Mouse (Mus musculus) liver, embryonic 14.5 days (tissue): ENCODE measurements around the gene Olfr576. TPM values are rescaled to one million over a fixed set of nuclear protein-coding genes. Genes with fewer than 3 reads are reported as not detected.

Experiments used
- ATAC-seq: fragments of 200-750 bp; cut with Nextera tagmentation; 2 replicates; pipeline ENCODE4 v1.8.0; 2017; ENCODE audit warnings: moderate number of reproducible peaks, mild to moderate bottlenecking, moderate library complexity; ENCODE audit not compliant: insufficient read depth
- DNase-seq, 3 experiments: peaks; one replicate each; pipeline ENCODE4 v3.0.0-alpha.2; 2012 to 2013; ENCODE audit warnings: low read depth in 3 of 3, low spot score in 3 of 3
- H3K27ac ChIP-seq: fragments of 300-500 bp; sonication (generic); 2 replicates; pipeline ENCODE4 v1.5.1; 2014; ENCODE audit warnings: moderate library complexity, mild to moderate bottlenecking, control low read depth, inconsistent platforms
- H3K27me3 ChIP-seq: fragments of 300-500 bp; sonication (generic); 2 replicates; pipeline ENCODE4 v1.6.1; 2014; ENCODE audit warnings: mild to moderate bottlenecking, low read length, moderate library complexity; ENCODE audit not compliant: control insufficient read depth, insufficient read depth
- H3K36me3 ChIP-seq: fragments of 300-500 bp; sonication (generic); replicated peaks from 2 replicates; pipeline ENCODE4 v1.6.1; 2014; ENCODE audit warnings: low read depth; ENCODE audit not compliant: control insufficient read depth, insufficient read depth
- H3K4me1 ChIP-seq, 2 experiments: fragments of 200-500 bp in 1 of 2; fragments of 300-500 bp in 1 of 2; sonication (generic) in 1 of 2; replicated peaks; 2 replicates each; pipeline ENCODE4 v1.6.1; 2012 to 2014; ENCODE audit warnings: antibody characterized with exemption in 1 of 2, inconsistent platforms in 1 of 2, low read length in 1 of 2; ENCODE audit not compliant: control insufficient read depth in 2 of 2, insufficient read depth in 2 of 2
- H3K4me2 ChIP-seq: fragments of 300-500 bp; sonication (generic); 2 replicates; pipeline ENCODE4 v1.6.1; 2014; ENCODE audit warnings: low read depth, mild to moderate bottlenecking, control low read depth, moderate library complexity
- H3K4me3 ChIP-seq, 2 experiments: fragments of 200-500 bp in 1 of 2; fragments of 300-500 bp in 1 of 2; sonication (generic) in 1 of 2; 2 replicates each; pipeline ENCODE4 v1.5.1; 2012 to 2014; ENCODE audit warnings: low read depth in 2 of 2, low read length in 2 of 2, mild to moderate bottlenecking in 2 of 2, control low read depth in 1 of 2, inconsistent platforms in 1 of 2, moderate library complexity in 1 of 2; ENCODE audit not compliant: insufficient read depth in 1 of 2
- H3K9ac ChIP-seq: fragments of 300-500 bp; sonication (generic); replicated peaks from 2 replicates; pipeline ENCODE4 v1.6.1; 2014; ENCODE audit warnings: mild to moderate bottlenecking, control low read depth, moderate library complexity
- H3K9me3 ChIP-seq: fragments of 300-500 bp; sonication (generic); 2 replicates; pipeline ENCODE4 v1.6.1; 2016; ENCODE audit warnings: low read length, mixed read lengths; ENCODE audit not compliant: control insufficient read depth
- CTCF ChIP-seq: IDR thresholded peaks from 2 replicates; pipeline ENCODE4 v1.5.1; 2016; ENCODE audit warnings: antibody characterized with exemption, low read depth, control low read depth
- EP300 ChIP-seq: IDR thresholded peaks from 2 replicates; pipeline ENCODE4 v1.6.1; 2016; ENCODE audit warnings: antibody characterized with exemption, low read depth
- WGBS: fragments of 180-500 bp; shearing (Covaris S2); extraction: QIAGEN DNeasy Blood & Tissue Kit; methylation state at CpG from one replicate; pipeline ENCODE4 v1.1.7; 2014; ENCODE audit not compliant: insufficient replicate concordance; 5-methylcytosine and 5-hydroxymethylcytosine counted together
- polyA plus RNA-seq, 2 experiments: library from polyadenylated mRNA; depleted of rRNA in 1 of 2; stranded (reverse) in 1 of 2; unstranded in 1 of 2; fragments of >200 nt; fragmentation: Nextera tagmentation in 1 of 2; extraction: Ambion mirVana in 1 of 2; gene quantifications; 2 replicates each; pipeline versions ENCODE4 v1.2.1 to v1.2.3; 2012 to 2014

Olfr576 gene
- polyA plus RNA-seq, 2 experiments, result not detected

- Histone ChIP-seq H3K27ac (no peak within 1 kb of the TSS), H3K36me3 (no peaks in the 10 kb centered on the region), H3K27me3 (no peaks in the 10 kb centered on the region), H3K9me3 (no peaks in the 10 kb centered on the region), H3K9ac (no peak within 1 kb of the TSS), H3K4me1 (no peaks in the 10 kb centered on the region), H3K4me3 (no peak within 1 kb of the TSS), H3K4me2 (no peak within 1 kb of the TSS)
- 44% methylated on average over 3 of the region's 3 CpGs for WGBS
- ATAC-seq (no peak), DNase-seq (no peak)
- TF ChIP-seq EP300, result no peak
- TF ChIP-seq CTCF, result no peak
Measured at GRCm38 (mm10) chr7:102989224-102989623, 26.8 kb downstream of the Olfr576 start, which contains the start of gene Olfr578. Gene Olfr578 (minus strand): TSS chr7:102989324.

Other genes with a start within 250 kb of the Olfr576 start
- gene Olfr33, start 243.6 kb upstream of the Olfr576 start, polyA plus RNA-seq (2012; rRNA removed), result not detected in 2 replicates
- gene Olfr33, start 243.6 kb upstream of the Olfr576 start, polyA plus RNA-seq (2014; fragmentation: Nextera tagmentation; extraction: Ambion mirVana), result not detected in 2 replicates
- not detected in 2 replicates for gene Olfr559, start 235.2 kb upstream of the Olfr576 start, polyA plus RNA-seq (2012; rRNA removed)
- gene Olfr559, start 235.2 kb upstream of the Olfr576 start, polyA plus RNA-seq (2014; fragmentation: Nextera tagmentation; extraction: Ambion mirVana), result not detected in 2 replicates
- not detected in 2 replicates for gene Olfr560, start 203.3 kb upstream of the Olfr576 start, polyA plus RNA-seq (2012; rRNA removed)
- not detected in 2 replicates for gene Olfr560, start 203.3 kb upstream of the Olfr576 start, polyA plus RNA-seq (2014; fragmentation: Nextera tagmentation; extraction: Ambion mirVana)
- gene Olfr78, start 203.2 kb upstream of the Olfr576 start, polyA plus RNA-seq (2012; rRNA removed), result 0.02 TPM in 2 replicates
- not detected in 2 replicates for gene Olfr78, start 203.2 kb upstream of the Olfr576 start, polyA plus RNA-seq (2014; fragmentation: Nextera tagmentation; extraction: Ambion mirVana)
- not detected in 2 replicates for gene Olfr561, start 191.4 kb upstream of the Olfr576 start, polyA plus RNA-seq (2012; rRNA removed)
- gene Olfr561, start 191.4 kb upstream of the Olfr576 start, polyA plus RNA-seq (2014; fragmentation: Nextera tagmentation; extraction: Ambion mirVana), result not detected in 2 replicates
- gene Olfr564, start 159.2 kb upstream of the Olfr576 start, polyA plus RNA-seq (2012; rRNA removed), result not detected in 2 replicates
- not detected in 2 replicates for gene Olfr564, start 159.2 kb upstream of the Olfr576 start, polyA plus RNA-seq (2014; fragmentation: Nextera tagmentation; extraction: Ambion mirVana)
- gene Olfr566, start 103.9 kb upstream of the Olfr576 start, polyA plus RNA-seq (2012; rRNA removed), result not detected in 2 replicates
- gene Olfr566, start 103.9 kb upstream of the Olfr576 start, polyA plus RNA-seq (2014; fragmentation: Nextera tagmentation; extraction: Ambion mirVana), result not detected in 2 replicates
- not detected in 2 replicates for gene Olfr568, start 85.5 kb upstream of the Olfr576 start, polyA plus RNA-seq (2012; rRNA removed)
- gene Olfr568, start 85.5 kb upstream of the Olfr576 start, polyA plus RNA-seq (2014; fragmentation: Nextera tagmentation; extraction: Ambion mirVana), result not detected in 2 replicates
- not detected in 2 replicates for gene Olfr569, start 71.8 kb upstream of the Olfr576 start, polyA plus RNA-seq (2012; rRNA removed)
- not detected in 2 replicates for gene Olfr569, start 71.8 kb upstream of the Olfr576 start, polyA plus RNA-seq (2014; fragmentation: Nextera tagmentation; extraction: Ambion mirVana)
- not detected in 2 replicates for gene Olfr570, start 68.1 kb upstream of the Olfr576 start, polyA plus RNA-seq (2012; rRNA removed)
- not detected in 2 replicates for gene Olfr570, start 68.1 kb upstream of the Olfr576 start, polyA plus RNA-seq (2014; fragmentation: Nextera tagmentation; extraction: Ambion mirVana)
- gene Olfr571, start 45.1 kb upstream of the Olfr576 start, polyA plus RNA-seq (2012; rRNA removed), result not detected in 2 replicates
- not detected in 2 replicates for gene Olfr571, start 45.1 kb upstream of the Olfr576 start, polyA plus RNA-seq (2014; fragmentation: Nextera tagmentation; extraction: Ambion mirVana)
- not detected in 2 replicates for gene Olfr572, start 38.3 kb upstream of the Olfr576 start, polyA plus RNA-seq (2012; rRNA removed)
- not detected in 2 replicates for gene Olfr572, start 38.3 kb upstream of the Olfr576 start, polyA plus RNA-seq (2014; fragmentation: Nextera tagmentation; extraction: Ambion mirVana)
- gene Olfr573-ps1, start 20.1 kb upstream of the Olfr576 start, polyA plus RNA-seq (2012; rRNA removed), result not detected in 2 replicates
- not detected in 2 replicates for gene Olfr573-ps1, start 20.1 kb upstream of the Olfr576 start, polyA plus RNA-seq (2014; fragmentation: Nextera tagmentation; extraction: Ambion mirVana)
- not detected in 2 replicates for gene Olfr574, start 14.2 kb upstream of the Olfr576 start, polyA plus RNA-seq (2012; rRNA removed)
- not detected in 2 replicates for gene Olfr574, start 14.2 kb upstream of the Olfr576 start, polyA plus RNA-seq (2014; fragmentation: Nextera tagmentation; extraction: Ambion mirVana)
- 0.01 TPM in 1 of 2 replicates, not detected in the other for gene Olfr575, start 3.9 kb upstream of the Olfr576 start, polyA plus RNA-seq (2012; rRNA removed)
- gene Olfr575, start 3.9 kb upstream of the Olfr576 start, polyA plus RNA-seq (2014; fragmentation: Nextera tagmentation; extraction: Ambion mirVana), result not detected in 2 replicates
- gene Olfr577, start 13.3 kb downstream of the Olfr576 start, polyA plus RNA-seq (2012; rRNA removed), result not detected in 2 replicates
- gene Olfr577, start 13.3 kb downstream of the Olfr576 start, polyA plus RNA-seq (2014; fragmentation: Nextera tagmentation; extraction: Ambion mirVana), result not detected in 2 replicates
- not detected in 2 replicates for gene Olfr578, start 26.7 kb downstream of the Olfr576 start, polyA plus RNA-seq (2012; rRNA removed)
- not detected in 2 replicates for gene Olfr578, start 26.7 kb downstream of the Olfr576 start, polyA plus RNA-seq (2014; fragmentation: Nextera tagmentation; extraction: Ambion mirVana)
- not detected in 2 replicates for gene Olfr582, start 75.4 kb downstream of the Olfr576 start, polyA plus RNA-seq (2012; rRNA removed)
- gene Olfr582, start 75.4 kb downstream of the Olfr576 start, polyA plus RNA-seq (2014; fragmentation: Nextera tagmentation; extraction: Ambion mirVana), result not detected in 2 replicates
- gene Olfr583, start 88.6 kb downstream of the Olfr576 start, polyA plus RNA-seq (2012; rRNA removed), result not detected in 2 replicates
- not detected in 2 replicates for gene Olfr583, start 88.6 kb downstream of the Olfr576 start, polyA plus RNA-seq (2014; fragmentation: Nextera tagmentation; extraction: Ambion mirVana)
- not detected in 2 replicates for gene Olfr584, start 119.2 kb downstream of the Olfr576 start, polyA plus RNA-seq (2012; rRNA removed)
- gene Olfr584, start 119.2 kb downstream of the Olfr576 start, polyA plus RNA-seq (2014; fragmentation: Nextera tagmentation; extraction: Ambion mirVana), result not detected in 2 replicates
- gene Olfr585, start 135.1 kb downstream of the Olfr576 start, polyA plus RNA-seq (2012; rRNA removed), result not detected in 2 replicates
- gene Olfr585, start 135.1 kb downstream of the Olfr576 start, polyA plus RNA-seq (2014; fragmentation: Nextera tagmentation; extraction: Ambion mirVana), result not detected in 2 replicates
- not detected in 2 replicates for gene Olfr586, start 163.0 kb downstream of the Olfr576 start, polyA plus RNA-seq (2012; rRNA removed)
- not detected in 2 replicates for gene Olfr586, start 163.0 kb downstream of the Olfr576 start, polyA plus RNA-seq (2014; fragmentation: Nextera tagmentation; extraction: Ambion mirVana)
- gene Olfr588-ps1, start 178.2 kb downstream of the Olfr576 start, polyA plus RNA-seq (2012; rRNA removed), result not detected in 2 replicates
- gene Olfr588-ps1, start 178.2 kb downstream of the Olfr576 start, polyA plus RNA-seq (2014; fragmentation: Nextera tagmentation; extraction: Ambion mirVana), result not detected in 2 replicates
- gene Olfr589, start 193.7 kb downstream of the Olfr576 start, polyA plus RNA-seq (2012; rRNA removed), result not detected in 2 replicates
- gene Olfr589, start 193.7 kb downstream of the Olfr576 start, polyA plus RNA-seq (2014; fragmentation: Nextera tagmentation; extraction: Ambion mirVana), result not detected in 2 replicates
- gene Olfr591, start 215.7 kb downstream of the Olfr576 start, polyA plus RNA-seq (2012; rRNA removed), result not detected in 2 replicates
- not detected in 2 replicates for gene Olfr591, start 215.7 kb downstream of the Olfr576 start, polyA plus RNA-seq (2014; fragmentation: Nextera tagmentation; extraction: Ambion mirVana)
- not detected in 2 replicates for gene Olfr592, start 222.1 kb downstream of the Olfr576 start, polyA plus RNA-seq (2012; rRNA removed)
- gene Olfr592, start 222.1 kb downstream of the Olfr576 start, polyA plus RNA-seq (2014; fragmentation: Nextera tagmentation; extraction: Ambion mirVana), result not detected in 2 replicates
- gene Olfr593, start 249.2 kb downstream of the Olfr576 start, polyA plus RNA-seq (2012; rRNA removed), result not detected in 2 replicates
- not detected in 2 replicates for gene Olfr593, start 249.2 kb downstream of the Olfr576 start, polyA plus RNA-seq (2014; fragmentation: Nextera tagmentation; extraction: Ambion mirVana)